Mouse (Mus musculus) lung, postnatal 0 days (tissue): ENCODE data around the gene Gm13420.

Experiments used
- CTCF ChIP-seq: IDR thresholded peaks from 2 replicates; pipeline ENCODE4 v1.5.1; 2016; ENCODE audit warnings: antibody characterized with exemption, mild to moderate bottlenecking
- EP300 ChIP-seq: IDR thresholded peaks from 2 replicates; pipeline ENCODE4 v1.6.1; 2016; ENCODE audit warnings: antibody characterized with exemption, mild to moderate bottlenecking, control low read depth

DNA sequence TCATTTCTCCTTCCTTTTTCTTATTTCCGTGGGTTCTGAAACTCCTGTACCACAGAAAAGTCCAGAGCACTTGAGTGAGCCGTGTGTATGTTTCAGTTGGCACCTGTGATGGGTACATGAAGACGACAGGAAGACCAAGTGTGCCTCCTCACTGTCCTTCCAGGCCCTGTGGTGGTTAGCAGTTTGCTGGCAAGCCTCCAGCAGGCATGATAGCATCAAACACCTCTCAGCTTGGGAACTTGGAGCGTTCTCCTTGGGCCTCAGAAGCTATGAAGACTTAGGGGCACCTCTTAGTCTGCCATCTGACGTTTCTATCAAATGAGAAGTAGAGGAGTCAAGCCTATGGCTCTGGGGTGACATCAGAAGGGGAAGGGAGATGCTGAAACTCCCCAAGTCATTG, 32.9 kb downstream of the Gm13420 start:
- TF ChIP-seq CTCF (no peak), EP300 (no peak)
